Mouse (Mus musculus): ENCODE measurements around the gene Vmn1r87. TPM values are rescaled to one million over a fixed set of nuclear protein-coding genes. Genes with fewer than 3 reads are reported as not detected.
"Not testable (repeated sequence)": the region's sequence is repeated elsewhere in the genome, so short reads cannot be mapped to it uniquely, and the experiment has no call there.

Gene Vmn1r87
- not detected in 2 replicates for total RNA-seq (2014; rRNA removed)
- not detected in 2 replicates for polyA plus RNA-seq (2015; fragmentation: Nextera tagmentation; extraction: Ambion mirVana)

DNA sequence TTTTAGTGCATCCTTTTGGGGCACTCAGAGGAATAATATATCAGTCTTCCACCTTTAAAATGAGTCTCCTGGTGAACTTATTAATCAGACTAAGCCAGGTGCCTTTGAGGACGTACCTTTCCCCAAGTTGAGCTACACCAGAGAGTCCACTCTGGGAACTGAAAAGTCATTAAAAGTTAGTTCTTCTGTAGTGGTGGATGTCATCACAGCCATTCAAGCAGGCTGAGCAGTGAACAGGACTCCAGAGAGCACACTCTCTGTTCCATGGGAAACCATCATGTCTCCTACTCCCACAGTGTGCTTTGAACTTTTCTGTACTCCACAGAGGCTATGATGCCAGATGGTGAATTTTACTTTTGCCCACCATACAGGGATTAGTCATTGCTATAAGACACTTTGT is at the start of gene Vmn1r87:
TSS of gene Vmn1r87 (minus strand) at position 101 of the 400 bp plus-strand sequence.
- H3K36me3 ChIP-seq (ENCODE audit: insufficient read depth, low read length), result no peaks in the 10 kb centered on the region
- H3K9me3 ChIP-seq (ENCODE audit: low read length), result no peaks in the 10 kb centered on the region
- 77% methylated on average over 1 of the region's 1 CpGs for WGBS
- no peak for TF ChIP-seq CTCF (IDR thresholded peaks at IDR 0.05)
- no peak within 1 kb of the TSS for H3K9ac ChIP-seq (replicated peaks; ENCODE audit: low read length, poor library complexity, severe bottlenecking)
- DNase-seq (ENCODE audit: low spot score) (no peak), ATAC-seq (ENCODE audit: low FRiP score) (no peak)
- H3K4me1 ChIP-seq (ENCODE audit: insufficient read depth, low read length), result no peaks in the 10 kb centered on the region
- no peaks in the 10 kb centered on the region for H3K27me3 ChIP-seq (ENCODE audit: insufficient read depth, low read length)
- H3K27ac ChIP-seq (ENCODE audit: low read depth, low read length), result no peak within 1 kb of the TSS
- no peak within 1 kb of the TSS for H3K4me2 ChIP-seq (ENCODE audit: low read depth, low read length, poor library complexity, severe bottlenecking)
- H3K4me3 ChIP-seq (ENCODE audit: low read depth, low read length), result no peak within 1 kb of the TSS

DNA sequence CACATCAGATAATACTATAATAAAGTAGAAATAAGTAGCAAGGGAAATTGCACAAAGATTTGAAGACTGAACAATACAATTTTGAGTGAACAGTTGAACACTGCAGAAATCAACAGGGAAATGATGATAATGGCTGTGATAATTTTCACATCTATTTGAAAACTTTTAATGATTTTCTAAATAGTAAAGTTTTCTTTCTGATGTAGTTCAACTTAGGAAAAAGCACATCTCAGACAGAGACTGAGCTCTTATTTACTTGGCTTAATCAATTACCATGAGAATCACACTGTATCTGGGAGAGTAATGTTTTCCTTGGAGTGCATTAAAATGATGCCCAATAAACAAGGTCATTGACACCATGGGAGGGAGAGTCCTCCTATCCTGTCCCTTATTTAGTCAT is 19.3 kb upstream of the Vmn1r87 start, which contains the start of gene Vmn1r88:
TSS of gene Vmn1r88 (plus strand) at position 301 of the 400 bp plus-strand sequence.
- no peak for TF ChIP-seq CTCF (IDR thresholded peaks at IDR 0.05)

DNA sequence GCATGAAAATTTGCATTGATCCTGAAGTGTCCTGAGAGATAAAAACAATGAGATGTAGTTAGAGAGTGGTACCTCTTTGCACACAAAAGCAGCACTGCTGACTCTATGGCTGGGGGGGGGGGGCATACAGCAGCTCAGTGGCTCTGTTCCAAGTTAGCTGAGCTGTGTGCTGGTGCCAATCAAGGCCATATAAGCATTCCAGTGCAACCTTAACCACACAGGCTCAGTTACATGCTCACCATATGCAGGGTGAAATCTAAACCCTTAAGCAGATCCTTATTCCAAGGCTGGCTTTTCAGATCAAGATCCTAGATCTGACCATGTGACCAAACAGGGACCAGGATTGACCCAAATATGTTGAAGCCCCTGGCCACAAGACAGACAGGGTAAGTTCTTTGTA is 2.6 kb downstream of the Vmn1r87 start:
- TF ChIP-seq CTCF (IDR thresholded peaks at IDR 0.05), result no peak
- no peak overlapping the region for H3K4me3 ChIP-seq (ENCODE audit: low read depth, low read length)
- no peak overlapping the region for H3K4me2 ChIP-seq (ENCODE audit: low read depth, low read length, poor library complexity, severe bottlenecking)
- no peaks in the 10 kb centered on the region for H3K9me3 ChIP-seq (ENCODE audit: low read length)
- no peaks in the 10 kb centered on the region for H3K27me3 ChIP-seq (ENCODE audit: insufficient read depth, low read length)
- no peak overlapping the region for H3K9ac ChIP-seq (replicated peaks; ENCODE audit: low read length, poor library complexity, severe bottlenecking)
- H3K4me1 ChIP-seq (ENCODE audit: insufficient read depth, low read length), result no peaks in the 10 kb centered on the region
- ATAC-seq (ENCODE audit: low FRiP score) (no peak), DNase-seq (ENCODE audit: low spot score) (no peak)
- no peaks in the 10 kb centered on the region for H3K36me3 ChIP-seq (ENCODE audit: insufficient read depth, low read length)
- H3K27ac ChIP-seq (ENCODE audit: low read depth, low read length), result no peak overlapping the region

More for the DNA sequence above, 19.3 kb upstream of the Vmn1r87 start, which contains the start of gene Vmn1r88:
- H3K9me3 ChIP-seq (ENCODE audit: low read length), result no peaks in the 10 kb centered on the region
- DNase-seq (ENCODE audit: low spot score) (no peak), ATAC-seq (ENCODE audit: low FRiP score) (no peak)
- H3K27me3 ChIP-seq (ENCODE audit: insufficient read depth, low read length), result no peaks in the 10 kb centered on the region
- no peak within 1 kb of the TSS for H3K4me2 ChIP-seq (ENCODE audit: low read depth, low read length, poor library complexity, severe bottlenecking)
- no peaks in the 10 kb centered on the region for H3K36me3 ChIP-seq (ENCODE audit: insufficient read depth, low read length)
- H3K4me1 ChIP-seq (ENCODE audit: insufficient read depth, low read length), result no peaks in the 10 kb centered on the region
- H3K4me3 ChIP-seq (ENCODE audit: low read depth, low read length), result no peak within 1 kb of the TSS
- H3K27ac ChIP-seq (ENCODE audit: low read depth, low read length), result no peak within 1 kb of the TSS
- H3K9ac ChIP-seq (replicated peaks; ENCODE audit: low read length, poor library complexity, severe bottlenecking), result no peak within 1 kb of the TSS

DNA sequence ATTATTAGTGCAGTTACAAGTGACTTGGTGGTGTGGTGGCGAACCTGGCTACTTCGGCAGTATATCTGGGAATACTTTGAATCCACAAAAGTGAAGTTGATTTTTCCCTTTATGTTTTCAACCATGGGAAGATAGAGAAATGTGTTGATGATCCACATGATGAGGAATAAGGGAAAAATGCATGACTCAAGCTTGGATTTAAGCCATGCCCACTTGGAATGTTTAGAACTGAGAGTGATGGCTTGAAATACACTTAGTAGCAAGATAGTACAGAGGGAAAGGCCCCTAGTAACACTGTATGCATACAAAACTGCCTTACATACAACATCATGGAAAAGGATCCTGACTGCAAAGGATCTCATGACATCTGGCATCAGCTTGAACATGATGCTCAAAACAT is 8.1 kb downstream of the Vmn1r87 start:
- Histone ChIP-seq H3K36me3 (ENCODE audit: insufficient read depth, low read length) (no peaks in the 10 kb centered on the region), H3K9me3 (ENCODE audit: low read length) (no peaks in the 10 kb centered on the region), H3K27me3 (ENCODE audit: insufficient read depth, low read length) (no peaks in the 10 kb centered on the region), H3K27ac (ENCODE audit: low read depth, low read length) (no peak overlapping the region), H3K9ac (replicated peaks; ENCODE audit: low read length, poor library complexity, severe bottlenecking) (no peak overlapping the region), H3K4me3 (ENCODE audit: low read depth, low read length) (no peak overlapping the region), H3K4me1 (ENCODE audit: insufficient read depth, low read length) (no peaks in the 10 kb centered on the region), H3K4me2 (ENCODE audit: low read depth, low read length, poor library complexity, severe bottlenecking) (no peak overlapping the region)
- WGBS, result 90% methylated on average over 2 of the region's 2 CpGs
- ATAC-seq (ENCODE audit: low FRiP score) (no peak), DNase-seq (ENCODE audit: low spot score) (no peak)
- TF ChIP-seq CTCF (IDR thresholded peaks at IDR 0.05), result no peak

DNA sequence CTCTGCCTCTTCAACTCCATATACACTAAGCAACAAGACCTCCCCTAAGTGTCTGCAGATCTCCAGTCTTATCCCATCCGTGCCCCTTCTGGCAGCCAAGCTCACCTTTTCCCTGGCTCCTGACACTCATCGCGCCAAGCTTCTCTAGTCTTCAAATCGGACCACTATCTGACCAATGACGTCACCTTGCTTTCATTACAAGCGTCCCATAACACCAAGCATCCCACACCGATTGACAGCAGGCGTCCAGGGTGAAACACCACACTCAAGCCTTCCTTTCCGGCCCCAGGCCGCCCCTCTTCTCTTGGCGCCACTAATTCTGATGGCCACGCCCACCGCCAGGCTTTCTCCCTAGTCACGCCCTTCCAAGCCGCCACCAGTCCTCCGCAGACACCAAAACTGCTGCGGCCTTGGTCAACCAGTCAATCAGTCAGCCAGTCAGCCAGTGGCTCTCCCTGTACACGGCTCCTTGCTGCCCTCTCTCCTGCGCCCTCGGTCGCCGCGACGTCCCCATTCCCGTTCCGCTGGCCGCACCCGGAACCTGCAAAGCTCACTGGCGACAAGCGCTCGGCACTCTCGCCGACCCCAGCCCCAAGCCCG is 16.3 kb downstream of the Vmn1r87 start:
- H3K27ac ChIP-seq (ENCODE audit: low read depth, low read length); H3K9me3 ChIP-seq (ENCODE audit: low read length); H3K36me3 ChIP-seq (ENCODE audit: insufficient read depth, low read length); DNase-seq (ENCODE audit: low spot score); H3K27me3 ChIP-seq (ENCODE audit: insufficient read depth, low read length); H3K9ac ChIP-seq (replicated peaks; ENCODE audit: low read length, poor library complexity, severe bottlenecking); H3K4me1 ChIP-seq (ENCODE audit: insufficient read depth, low read length): not testable (repeated sequence)
- Histone ChIP-seq H3K4me2 (ENCODE audit: low read depth, low read length, poor library complexity, severe bottlenecking) (peak overlapping the region; percentile 32; the same call in 1 of the 2 replicates), H3K4me3 (ENCODE audit: low read depth, low read length) (peak overlapping the region; percentile 22)
- 0% methylated on average over 13 of the region's 34 CpGs for WGBS
- ATAC-seq (ENCODE audit: low FRiP score), result peak; percentile 92

DNA sequence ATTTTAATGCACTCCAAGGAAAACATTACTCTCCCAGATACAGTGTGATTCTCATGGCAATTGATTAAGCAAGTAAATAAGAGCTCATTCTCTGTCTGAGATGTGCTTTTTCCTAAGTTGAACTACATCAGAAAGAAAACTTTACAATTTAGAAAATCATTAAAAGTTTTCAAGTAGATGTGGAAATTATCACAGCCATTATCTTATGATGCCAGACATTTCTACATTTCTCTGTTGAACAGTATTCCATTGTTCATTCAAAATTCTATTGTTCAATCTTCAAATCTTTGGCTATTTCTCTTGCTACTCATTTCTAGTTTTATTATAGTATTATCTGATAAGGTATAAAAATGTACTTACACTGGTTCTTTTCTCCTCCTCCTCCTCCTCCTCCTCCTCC is 20.1 kb downstream of the Vmn1r87 start, which contains the start of gene Vmn1r86:
TSS of gene Vmn1r86 (minus strand) at position 101 of the 400 bp plus-strand sequence.
- TF ChIP-seq CTCF (IDR thresholded peaks at IDR 0.05), result no peak

More for the DNA sequence above, 20.1 kb downstream of the Vmn1r87 start, which contains the start of gene Vmn1r86:
- Histone ChIP-seq H3K27ac (ENCODE audit: low read depth, low read length) (no peak within 1 kb of the TSS), H3K36me3 (ENCODE audit: insufficient read depth, low read length) (no peaks in the 10 kb centered on the region), H3K4me2 (ENCODE audit: low read depth, low read length, poor library complexity, severe bottlenecking) (no peak within 1 kb of the TSS), H3K9ac (replicated peaks; ENCODE audit: low read length, poor library complexity, severe bottlenecking) (no peak within 1 kb of the TSS), H3K4me3 (ENCODE audit: low read depth, low read length) (no peak within 1 kb of the TSS), H3K27me3 (ENCODE audit: insufficient read depth, low read length) (no peaks in the 10 kb centered on the region), H3K4me1 (ENCODE audit: insufficient read depth, low read length) (no peaks in the 10 kb centered on the region), H3K9me3 (ENCODE audit: low read length) (no peaks in the 10 kb centered on the region)
- DNase-seq (ENCODE audit: low spot score), result no peak
- no peak for ATAC-seq (ENCODE audit: low FRiP score)
